Mouse (Mus musculus) heart, postnatal 0 days (tissue): Measurements from ENCODE around the gene Paqr5. TPM values are rescaled to one million over a fixed set of nuclear protein-coding genes. Genes with fewer than 3 reads are reported as not detected.

ENCODE experiments used
- ATAC-seq: fragments of 200-750 bp; cut with Nextera tagmentation; 2 replicates; pipeline ENCODE4 v1.8.0; 2017; ENCODE audit warnings: low read depth, moderate number of reproducible peaks, moderate library complexity; ENCODE audit not compliant: insufficient read depth
- DNase-seq: peaks from one replicate; pipeline ENCODE4 v3.0.0-alpha.2; 2016; ENCODE audit warnings: low spot score
- H3K27ac ChIP-seq: fragments of 300-500 bp; sonication (generic); 2 replicates; pipeline ENCODE4 v1.5.1; 2014; ENCODE audit warnings: low read depth, mild to moderate bottlenecking
- H3K27me3 ChIP-seq: fragments of 300-500 bp; sonication (generic); 2 replicates; pipeline ENCODE4 v1.6.1; 2014; ENCODE audit warnings: low read length, mixed read lengths; ENCODE audit not compliant: control insufficient read depth, insufficient read depth
- H3K36me3 ChIP-seq: fragments of 300-500 bp; sonication (generic); replicated peaks from 2 replicates; pipeline ENCODE4 v1.6.1; 2014; ENCODE audit warnings: low read length, mixed read lengths; ENCODE audit not compliant: control insufficient read depth, insufficient read depth
- H3K4me1 ChIP-seq: fragments of 300-500 bp; sonication (generic); 2 replicates; pipeline ENCODE4 v1.6.1; 2014; ENCODE audit warnings: antibody characterized with exemption; ENCODE audit not compliant: control insufficient read depth, insufficient read depth
- H3K4me2 ChIP-seq: fragments of 300-500 bp; sonication (generic); 2 replicates; pipeline ENCODE4 v1.6.1; 2014; ENCODE audit warnings: low read depth, mild to moderate bottlenecking, low read length, moderate library complexity
- H3K4me3 ChIP-seq: fragments of 300-500 bp; sonication (generic); 2 replicates; pipeline ENCODE4 v1.5.1; 2014; ENCODE audit warnings: low read depth, low read length
- H3K9ac ChIP-seq: fragments of 300-500 bp; sonication (generic); replicated peaks from 2 replicates; pipeline ENCODE4 v1.6.1; 2014; ENCODE audit warnings: low read depth, low read length, mixed read lengths
- H3K9me3 ChIP-seq: fragments of 300-500 bp; sonication (generic); replicated peaks from 2 replicates; pipeline ENCODE4 v1.6.1; 2016; ENCODE audit warnings: low read length; ENCODE audit not compliant: control insufficient read depth
- CTCF ChIP-seq: IDR thresholded peaks from 2 replicates; pipeline ENCODE4 v1.5.1; 2016; ENCODE audit warnings: antibody characterized with exemption, control low read depth, low read depth
- EP300 ChIP-seq: IDR thresholded peaks from 2 replicates; pipeline ENCODE4 v1.6.1; 2016; ENCODE audit warnings: antibody characterized with exemption, low read depth
- WGBS: fragments of 180-500 bp; shearing (Covaris S2); extraction: QIAGEN DNeasy Blood & Tissue Kit; methylation state at CpG from one replicate; pipeline ENCODE4 v1.1.7; 2014; 5-methylcytosine and 5-hydroxymethylcytosine counted together
- polyA plus RNA-seq: library from polyadenylated mRNA; unstranded; fragments of >200 nt; fragmentation: Nextera tagmentation; extraction: Ambion mirVana; gene quantifications from 2 replicates; pipeline ENCODE4 v1.2.1, GENCODE M21; 2015
- total RNA-seq: library from RNA; depleted of rRNA; stranded (reverse); fragments of >200 nt; gene quantifications from 2 replicates; pipeline ENCODE4 v1.2.3, GENCODE M21; 2014; ENCODE audit warnings: low replicate concordance

The Paqr5 gene
- total and polyA plus RNA-seq, 2 experiments from 2014 or later: 0.18 to 5.1 TPM

- 89% methylated on average over 3 of the region's 3 CpGs for WGBS
- Histone ChIP-seq H3K9me3 (no peaks in the 10 kb centered on the region), H3K36me3 (no peaks in the 10 kb centered on the region), H3K9ac (no peak overlapping the region), H3K27ac (no peak overlapping the region), H3K4me2 (no peak overlapping the region), H3K4me3 (no peak overlapping the region), H3K27me3 (peaks cover 8% of the 10 kb centered on the region), H3K4me1 (no peaks in the 10 kb centered on the region)
- no peak for DNase-seq
- ATAC-seq: no peak
- TF ChIP-seq EP300 (no peak), CTCF (no peak)
These were observed 5.5 kb upstream of the Paqr5 start for GRCm38 (mm10) chr9:62032206-62032605.

DNA sequence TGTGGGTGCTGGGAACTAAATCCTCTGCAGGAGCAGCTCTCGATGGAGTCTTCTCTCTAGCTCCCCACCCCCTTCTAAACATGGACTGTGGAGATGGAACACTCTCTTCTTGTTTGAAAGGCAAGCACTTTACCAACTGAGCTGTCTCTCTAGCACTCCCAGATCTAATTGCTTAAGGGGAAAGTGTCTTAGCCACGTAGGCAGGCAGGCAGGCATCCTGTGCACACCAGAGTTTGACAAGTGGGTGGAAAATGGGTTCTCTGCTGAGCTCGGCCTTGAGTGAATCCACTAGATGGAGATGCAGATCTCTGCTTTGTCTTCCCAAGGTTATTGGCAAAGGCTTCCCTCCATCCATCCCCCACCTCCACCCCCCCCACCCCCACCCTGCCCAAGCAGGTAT, 1.4 kb upstream of the Paqr5 start:
- no peak for ATAC-seq
- no peaks in the 10 kb centered on the region for H3K36me3 ChIP-seq
- 46% methylated on average over 3 of the region's 3 CpGs for WGBS
- TF ChIP-seq EP300 (no peak), CTCF (no peak)
- H3K4me3 ChIP-seq: no peak overlapping the region
- H3K9me3 ChIP-seq: no peaks in the 10 kb centered on the region
- no peaks in the 10 kb centered on the region for H3K4me1 ChIP-seq
- no peak overlapping the region for H3K27ac ChIP-seq
- no peak for DNase-seq
- no peak overlapping the region for H3K9ac ChIP-seq
- H3K27me3 ChIP-seq: peaks cover 28% of the 10 kb centered on the region
- no peak overlapping the region for H3K4me2 ChIP-seq

DNA sequence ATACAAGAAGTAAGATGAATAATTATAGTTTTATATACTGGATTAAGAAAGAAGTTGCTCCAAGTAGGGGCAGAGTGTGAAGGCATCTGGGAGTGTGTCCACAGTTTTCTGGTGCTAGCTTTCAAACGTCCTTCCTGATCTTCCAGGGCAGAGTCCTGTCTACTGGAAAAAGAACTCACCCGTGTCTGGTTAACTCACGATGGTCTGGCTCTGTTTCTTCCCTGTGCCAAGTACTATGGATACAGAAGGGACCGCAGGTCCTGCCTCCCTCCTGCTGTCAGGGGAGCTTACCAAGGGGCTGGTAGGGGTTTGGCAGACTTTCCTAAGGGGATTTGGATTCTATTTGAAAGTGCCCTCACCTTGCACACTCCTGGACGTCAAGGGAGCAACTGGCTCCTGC, 1.6 kb downstream of the Paqr5 start:
- ATAC-seq (no peak), DNase-seq (no peak)
- H3K4me1 ChIP-seq: no peaks in the 10 kb centered on the region
- no peak overlapping the region for H3K4me2 ChIP-seq
- WGBS: 45% methylated on average over 5 of the region's 5 CpGs
- peaks cover 28% of the 10 kb centered on the region for H3K27me3 ChIP-seq
- no peak overlapping the region for H3K27ac ChIP-seq
- no peaks in the 10 kb centered on the region for H3K36me3 ChIP-seq
- TF ChIP-seq EP300 (no peak), CTCF (no peak)
- no peaks in the 10 kb centered on the region for H3K9me3 ChIP-seq
- no peak overlapping the region for H3K9ac ChIP-seq
- H3K4me3 ChIP-seq: no peak overlapping the region

DNA sequence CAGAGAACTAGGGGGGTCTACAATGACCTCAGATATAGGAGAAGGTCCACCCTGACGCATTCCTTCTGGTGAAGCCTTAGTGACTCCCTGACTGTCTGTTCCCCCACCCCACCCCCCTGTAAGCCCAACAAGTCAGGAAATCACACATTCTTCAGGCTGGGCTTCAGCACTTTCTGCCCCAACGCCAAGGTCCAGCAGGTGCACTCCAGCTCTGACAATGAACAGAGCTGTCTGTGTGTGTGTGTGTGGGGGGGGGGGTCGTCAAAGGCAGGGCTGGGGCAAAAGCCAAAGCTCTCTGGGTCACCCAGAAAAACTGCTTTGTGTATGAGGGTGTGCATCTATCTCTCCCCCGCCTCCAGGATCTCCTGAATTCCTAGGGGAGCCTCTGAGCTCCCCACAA, 2.8 kb downstream of the Paqr5 start:
- DNase-seq: no peak
- Histone ChIP-seq H3K4me2 (no peak overlapping the region), H3K27ac (no peak overlapping the region), H3K27me3 (peaks cover 28% of the 10 kb centered on the region), H3K9me3 (no peaks in the 10 kb centered on the region), H3K9ac (no peak overlapping the region), H3K4me3 (no peak overlapping the region), H3K4me1 (no peaks in the 10 kb centered on the region), H3K36me3 (no peaks in the 10 kb centered on the region)
- TF ChIP-seq EP300 (no peak), CTCF (no peak)
- ATAC-seq: no peak
- 35% methylated on average over 4 of the region's 4 CpGs for WGBS

GRCm38 (mm10) chr9:62022961-62023680, 3.5 kb downstream of the Paqr5 start:
- Histone ChIP-seq H3K4me2 (no peak overlapping the region), H3K36me3 (no peaks in the 10 kb centered on the region), H3K27me3 (peaks cover 23% of the 10 kb centered on the region), H3K4me1 (no peaks in the 10 kb centered on the region; the same call in 1 of the 2 replicates), H3K27ac (no peak overlapping the region), H3K4me3 (no peak overlapping the region), H3K9me3 (no peaks in the 10 kb centered on the region), H3K9ac (no peak overlapping the region)
- TF ChIP-seq CTCF (no peak), EP300 (no peak)
- DNase-seq: no peak
- no peak for ATAC-seq
- WGBS: 82% methylated on average over 6 of the region's 6 CpGs
